Mouse (Mus musculus) left cerebral cortex, adult 9 months (tissue): Measurements from ENCODE around the gene Olfr1350.
A peak's percentile ranks its signal among the peaks of the same experiment; 100 is the strongest.
"Not testable (repeated sequence)": the region's sequence is repeated elsewhere in the genome, so short reads cannot be mapped to it uniquely, and the experiment has no call there.

Experiments used
- DNase-seq, 2 experiments: peaks; one replicate each; pipeline ENCODE4 v3.0.0; 2022; ENCODE audit warnings: low spot score in 2 of 2

Gene Olfr1350

DNA sequence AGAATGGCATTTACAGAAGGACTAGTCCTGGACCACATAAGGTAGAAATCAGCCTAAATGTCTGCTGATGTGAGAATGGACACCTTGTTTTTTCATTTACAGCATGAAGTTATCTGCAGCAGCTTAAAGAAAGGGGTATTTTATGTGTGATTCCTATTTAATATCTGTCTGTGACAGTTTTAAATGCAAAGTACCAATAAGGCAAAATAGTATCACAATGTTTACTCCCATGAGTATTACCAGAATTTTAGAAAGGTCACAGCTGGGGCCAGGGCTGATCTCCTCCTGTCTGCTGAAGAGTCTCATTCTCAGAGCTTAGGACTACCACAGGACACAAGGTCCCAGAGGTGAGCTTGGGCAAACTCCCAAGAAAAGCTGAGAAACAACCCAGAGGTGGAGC, at the start of gene Olfr1350:
TSS of gene Olfr1350 (plus strand) at position 301 of the 400 bp plus-strand sequence.
- DNase-seq = no peak

GRCm38 (mm10) chr7:6521666-6522065, 43.0 kb upstream of the Olfr1350 start:
- no peak for DNase-seq

DNA sequence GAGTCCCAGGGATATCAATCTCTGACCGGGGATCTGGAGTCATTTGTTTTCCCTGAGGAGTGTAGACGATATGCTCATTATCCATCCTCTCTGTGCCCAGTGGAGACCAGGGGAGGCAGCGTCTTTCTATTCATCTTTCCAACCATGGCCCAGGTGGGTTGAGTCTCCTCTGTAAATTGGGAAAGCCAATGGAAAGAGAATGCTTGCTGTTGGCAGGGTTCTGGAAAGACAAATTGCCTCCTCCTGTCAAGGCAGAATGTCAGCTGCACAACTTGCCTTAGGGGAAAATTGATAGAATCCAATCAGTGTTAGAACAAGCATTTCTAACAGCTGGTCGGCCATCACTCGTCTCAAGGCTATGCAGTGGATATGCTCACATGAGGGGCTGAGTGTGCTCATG, 41.8 kb upstream of the Olfr1350 start, which contains the start of gene Olfr1349:
TSS of gene Olfr1349 (minus strand) at position 101 of the 400 bp plus-strand sequence.
- no peak for DNase-seq

DNA sequence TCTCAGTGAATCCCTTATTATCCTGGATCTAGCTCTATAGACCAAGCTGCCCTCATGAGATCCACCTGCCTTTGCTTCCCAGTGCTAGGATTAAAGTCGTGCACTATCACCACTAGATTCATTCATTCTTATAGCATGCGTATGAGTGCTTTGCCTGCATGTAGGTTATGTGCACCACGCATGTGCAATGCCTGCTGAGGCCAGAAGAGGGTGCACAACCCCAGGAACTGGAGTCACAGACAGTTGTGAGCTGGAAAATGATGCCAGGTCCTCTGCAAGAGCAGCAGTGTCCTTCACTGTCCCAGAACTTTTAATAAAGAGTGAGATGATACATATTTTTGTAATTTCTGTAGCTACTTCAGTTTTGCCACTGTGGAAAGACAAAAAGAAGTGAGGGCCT, 39.6 kb upstream of the Olfr1350 start:
- DNase-seq = no peak

DNA sequence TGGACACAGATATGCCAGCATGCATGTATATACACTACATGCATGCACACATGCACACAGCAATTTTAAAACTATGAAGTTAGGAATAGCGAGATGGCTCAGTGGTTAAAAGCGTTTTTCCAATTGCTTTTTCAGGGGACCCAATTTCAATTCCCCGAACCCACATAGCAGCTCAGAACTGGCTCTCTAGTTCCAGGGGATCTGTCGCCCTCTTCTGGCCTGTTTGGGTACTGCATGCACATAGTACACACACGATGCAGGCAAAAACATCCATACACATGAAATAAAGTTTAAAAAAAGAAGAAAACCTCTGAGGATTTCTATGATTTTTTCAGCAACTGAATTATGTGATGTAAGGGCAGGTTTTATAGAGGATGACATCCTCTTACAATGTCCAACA, 38.5 kb upstream of the Olfr1350 start:
- DNase-seq = no peak

DNA sequence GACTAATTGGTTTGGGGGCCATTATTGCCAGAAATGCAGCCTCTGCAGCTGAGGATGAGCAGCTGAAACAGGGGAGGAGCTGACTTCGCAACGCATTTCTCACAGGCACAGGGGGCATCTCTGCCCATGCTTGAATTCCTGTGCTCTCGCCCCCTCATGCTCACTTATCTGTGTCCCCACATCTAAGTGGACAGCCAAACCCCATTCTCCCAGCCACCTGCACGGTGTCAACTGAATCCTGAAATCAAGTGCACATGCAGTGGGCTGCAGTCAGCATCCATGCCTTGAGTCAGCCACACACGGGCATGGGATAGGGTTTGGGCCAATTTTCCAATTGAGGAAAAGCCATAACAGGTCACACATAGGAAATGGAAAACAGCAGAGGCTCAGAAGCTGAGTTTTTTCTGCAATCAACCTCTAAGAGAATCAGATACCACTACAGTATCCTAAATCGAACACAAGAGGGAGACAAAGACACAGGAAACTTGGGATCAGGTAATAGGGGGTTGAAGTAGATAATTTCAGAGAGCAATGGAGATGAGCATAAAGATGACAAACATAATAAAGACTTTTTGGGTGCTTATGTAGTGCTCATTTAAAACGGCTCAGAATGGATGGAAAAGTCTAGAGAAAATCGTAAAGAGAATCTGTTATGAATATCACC, 21.6 kb downstream of the Olfr1350 start:
- peak in 1 of 2 experiments; percentile 7 for DNase-seq

- not testable (repeated sequence) for DNase-seq
Measured at GRCm38 (mm10) chr7:6588766-6589165, 24.1 kb downstream of the Olfr1350 start.

DNA sequence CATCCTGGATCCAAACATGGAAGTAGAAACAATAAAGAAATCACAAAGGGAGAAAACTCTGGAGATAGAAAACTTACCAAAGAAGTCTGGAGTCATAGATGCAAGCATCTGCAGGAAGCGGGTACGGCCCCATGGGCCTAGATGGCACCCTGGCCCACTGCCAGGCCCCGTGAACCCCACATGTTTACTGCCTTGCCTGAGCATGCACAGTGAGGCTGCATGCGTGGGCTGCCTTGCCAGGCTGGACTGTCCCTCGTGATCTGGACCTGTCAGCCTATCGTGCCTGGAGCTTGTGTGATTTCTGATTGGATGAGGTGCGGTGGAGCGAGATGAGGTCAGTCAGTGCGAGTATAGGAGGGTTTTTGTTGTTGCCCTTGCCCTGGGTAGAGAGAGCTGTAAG, 38.7 kb downstream of the Olfr1350 start:
- DNase-seq = no peak
